Mouse (Mus musculus) adrenal gland, adult 18-20 months (tissue): ENCODE measurements around the gene Ube2d1. TPM values are rescaled to one million over a fixed set of nuclear protein-coding genes. Genes with fewer than 3 reads are reported as not detected.

Experiments
- DNase-seq, 2 experiments: peaks; one replicate each; pipeline ENCODE4 v3.0.0; 2021 to 2022; ENCODE audit warnings: low spot score in 2 of 2
- long read RNA-seq, 2 experiments: library from polyadenylated mRNA; stranded (forward); transcript quantifications; one replicate each; pipeline ENCODE4 v2.0.0; 2021
- total RNA-seq, 2 experiments: library from RNA; stranded (reverse); gene quantifications; 1 replicate in 1 of 2; 2 replicates in 1 of 2; pipeline ENCODE4 v1.2.3; 2021

Ube2d1 gene
- 10 to 100 TPM; 15.2 to 18.3 TPM for total RNA-seq
- long read RNA-seq, experiment 1, partial matches to known transcripts = 0 of 3 reads
- long read RNA-seq, experiment 1, other reads (novel, unspliced or antisense) = 0 of 3 reads
- long read RNA-seq, experiment 2, partial matches to known transcripts = 0 of 4 reads
- long read RNA-seq, experiment 2, other reads (novel, unspliced or antisense) = 1 of 4 reads

- DNase-seq = peak; percentile 87 to 89
These were observed at the start of gene Ube2d1 for GRCm38 (mm10) chr10:71285126-71285580. Gene Ube2d1, minus strand, starts transcription at chr10:71285262.

- DNase-seq = no peak
These were observed 47.8 kb upstream of the Ube2d1 start for GRCm38 (mm10) chr10:71332859-71333258.

- no peak for DNase-seq
These were observed 47.3 kb upstream of the Ube2d1 start for GRCm38 (mm10) chr10:71332376-71332775.

DNA sequence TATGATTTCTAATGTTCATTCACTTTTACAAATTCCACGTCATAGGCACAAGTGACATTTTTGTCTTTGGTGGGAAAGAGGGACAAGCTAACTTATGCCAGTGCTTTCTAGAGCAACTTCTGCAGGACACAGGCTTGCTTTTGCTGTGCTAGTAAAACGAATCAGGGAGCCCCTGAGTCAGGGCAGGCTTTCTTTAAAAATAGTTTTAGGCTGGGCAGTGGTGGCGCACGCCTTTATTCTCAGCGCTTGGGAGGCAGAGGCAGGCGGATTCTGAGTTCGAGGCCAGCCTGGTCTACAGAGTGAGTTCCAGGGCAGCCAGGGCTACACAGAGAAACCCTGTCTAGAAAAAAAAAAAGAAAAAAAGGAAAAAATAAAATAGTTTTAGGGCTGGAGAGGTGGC is 46.8 kb upstream of the Ube2d1 start:
- no peak for DNase-seq

GRCm38 (mm10) chr10:71330070-71330469 is 45.0 kb upstream of the Ube2d1 start:
- no peak for DNase-seq

GRCm38 (mm10) chr10:71329295-71329694 is 44.2 kb upstream of the Ube2d1 start:
- no peak for DNase-seq

DNA sequence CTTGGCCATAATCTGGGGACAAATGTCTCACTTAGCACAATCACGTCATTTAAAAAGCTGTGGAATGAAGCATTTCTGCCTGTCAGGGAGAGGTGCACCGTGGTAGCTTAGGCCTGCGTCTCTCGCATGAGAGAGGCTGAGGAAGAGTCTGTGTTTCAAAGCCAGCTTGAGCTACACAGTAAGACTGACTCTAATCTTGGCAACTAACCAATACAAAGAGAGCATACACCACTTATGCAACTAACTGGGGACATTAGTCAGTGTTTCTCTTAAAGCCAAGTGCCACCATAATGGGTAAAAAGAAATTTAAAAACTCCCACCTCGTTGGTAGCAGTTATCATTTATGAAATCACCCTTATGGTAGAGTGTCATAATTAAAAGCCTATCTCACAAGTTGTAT is 43.8 kb upstream of the Ube2d1 start:
- no peak for DNase-seq

DNA sequence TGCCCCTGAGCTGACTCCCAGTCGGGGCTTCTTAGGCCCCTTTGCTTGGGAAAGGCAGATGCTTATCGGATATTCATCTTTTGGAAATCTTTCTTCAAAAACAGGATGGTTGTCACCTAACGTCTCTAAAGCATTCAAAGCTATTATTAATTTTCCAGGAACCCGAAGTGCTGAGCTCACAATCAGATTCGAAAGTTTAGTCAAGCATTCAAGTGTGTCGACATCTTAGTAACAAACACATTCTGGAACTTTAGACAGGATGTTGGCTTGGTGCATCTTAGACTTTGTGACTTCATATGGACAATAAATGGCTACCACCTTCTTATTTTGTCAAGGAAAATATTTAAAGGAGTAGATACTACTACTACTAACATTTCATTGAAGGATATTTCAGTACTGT is 43.3 kb upstream of the Ube2d1 start:
- DNase-seq = no peak

DNA sequence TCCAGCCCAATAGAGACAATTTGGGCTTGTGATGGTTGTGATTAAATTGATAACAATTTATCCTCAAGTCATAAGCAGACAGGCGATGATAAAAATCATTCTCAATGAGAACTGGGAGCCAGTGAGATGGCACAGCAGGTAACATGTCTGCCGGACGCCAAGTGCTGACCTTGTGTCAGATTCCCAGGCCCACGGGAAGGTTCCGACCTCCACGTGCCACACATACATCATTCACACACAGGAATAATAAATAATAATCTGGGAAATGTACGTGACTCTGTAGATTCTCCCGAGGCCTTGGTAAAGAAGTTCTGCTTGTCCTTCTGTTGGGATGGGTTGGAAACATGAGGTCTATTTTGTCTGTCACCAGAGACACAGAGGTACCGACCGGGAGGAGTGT is 42.3 kb upstream of the Ube2d1 start:
- no peak for DNase-seq

DNA sequence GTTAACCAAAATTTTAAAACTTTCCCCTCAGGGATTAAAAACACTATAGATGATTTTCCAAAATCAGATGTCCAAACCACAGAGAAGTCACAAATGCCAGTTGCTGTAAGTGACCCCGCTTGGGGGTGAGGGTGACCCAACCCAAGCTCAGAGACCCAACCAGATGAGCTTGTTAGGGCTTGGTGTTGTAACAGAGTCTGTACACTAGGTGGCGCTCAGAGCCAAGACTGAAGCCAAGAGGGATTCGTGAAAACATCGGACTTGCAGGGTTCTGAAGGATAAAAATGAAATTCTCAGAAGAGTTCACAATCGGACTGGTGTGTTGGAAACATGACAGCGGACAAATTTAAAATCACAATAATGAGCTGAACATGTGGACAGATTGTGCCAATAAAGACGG is 41.7 kb upstream of the Ube2d1 start:
- peak; percentile 64 to 73 for DNase-seq

GRCm38 (mm10) chr10:71326123-71326522 is 41.1 kb upstream of the Ube2d1 start:
- no peak for DNase-seq

DNA sequence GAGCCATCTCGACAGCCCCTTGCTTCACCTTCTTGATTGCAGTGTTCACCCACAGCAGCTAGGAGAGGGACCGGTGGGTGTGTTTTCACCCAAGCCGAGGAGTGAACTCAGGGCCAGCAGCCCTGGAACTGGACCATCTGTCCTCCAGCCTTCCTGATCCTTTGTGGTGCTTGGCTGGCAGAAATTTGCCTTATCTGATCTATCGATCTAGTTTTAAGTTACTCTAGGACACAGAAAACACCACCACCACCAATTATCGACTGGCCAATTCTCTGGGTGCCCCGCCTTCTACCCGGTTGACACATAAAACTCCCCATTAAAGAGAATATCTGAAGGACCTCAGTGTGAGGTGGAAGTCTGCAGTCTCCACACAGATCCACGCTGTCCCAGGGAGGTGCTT is 38.6 kb upstream of the Ube2d1 start:
- DNase-seq = no peak

DNA sequence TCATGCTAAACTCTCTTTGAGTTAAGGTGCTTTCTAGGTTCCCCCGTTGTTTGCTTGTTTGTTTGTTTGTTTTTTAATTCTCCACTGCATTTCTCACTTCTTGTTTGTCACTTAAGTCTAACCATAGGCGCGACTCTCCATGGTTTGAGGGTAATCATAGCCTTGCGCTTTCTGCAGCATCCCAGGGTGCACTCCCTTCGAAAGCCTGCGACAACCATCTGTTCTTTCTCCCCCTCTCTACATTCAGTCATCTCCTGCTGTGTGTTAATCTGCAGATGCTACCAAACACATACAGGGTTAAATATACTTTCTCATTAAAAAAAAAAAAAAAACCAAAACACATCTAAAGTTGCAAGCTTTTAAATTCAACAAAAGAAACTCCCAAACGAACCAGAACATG is 31.4 kb upstream of the Ube2d1 start:
- no peak for DNase-seq

GRCm38 (mm10) chr10:71316056-71316455 is 31.0 kb upstream of the Ube2d1 start:
- no peak for DNase-seq

DNA sequence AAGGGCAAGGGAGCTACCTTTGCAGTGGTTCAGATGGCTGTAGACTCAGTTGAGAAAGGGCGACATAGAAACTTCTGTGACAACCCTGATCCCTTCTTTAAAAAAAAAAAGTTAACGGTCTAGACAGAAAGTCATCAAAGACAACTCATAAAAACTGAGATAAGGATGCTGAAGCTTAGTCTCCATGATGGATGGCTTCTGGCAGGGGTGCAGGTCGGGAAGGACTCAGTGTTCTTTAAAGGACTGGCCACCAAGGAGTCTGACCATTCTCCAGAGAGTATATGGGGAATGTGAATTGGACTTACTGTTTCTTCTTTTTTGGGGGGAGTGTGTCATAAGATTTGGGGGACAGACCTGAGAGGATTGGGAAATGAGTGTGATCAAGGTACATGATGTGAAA is 29.5 kb upstream of the Ube2d1 start:
- DNase-seq = no peak

GRCm38 (mm10) chr10:71310288-71310687 is 25.2 kb upstream of the Ube2d1 start:
- no peak for DNase-seq

GRCm38 (mm10) chr10:71308199-71308598 is 23.1 kb upstream of the Ube2d1 start:
- DNase-seq = no peak

DNA sequence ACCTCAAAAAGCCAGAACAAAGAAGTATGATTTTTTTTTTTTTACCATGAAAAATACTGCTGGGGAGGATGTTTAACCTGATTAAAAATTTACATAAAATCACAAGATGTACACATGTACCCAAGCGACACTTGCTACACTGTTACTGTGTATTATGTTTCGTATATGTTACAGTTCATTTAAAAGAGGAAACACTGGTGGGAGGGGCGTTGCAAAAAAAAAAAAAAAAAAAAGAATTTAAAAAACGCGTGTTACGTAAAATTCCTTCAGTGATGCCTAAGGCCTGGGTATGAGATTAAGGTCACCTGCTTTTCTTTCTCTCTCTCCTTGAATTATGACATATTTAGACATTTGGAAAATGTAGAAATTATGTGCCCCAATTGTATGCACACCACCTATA is 21.7 kb upstream of the Ube2d1 start:
- DNase-seq = no peak

GRCm38 (mm10) chr10:71306190-71306589 is 21.1 kb upstream of the Ube2d1 start:
- peak; percentile 34 to 38 for DNase-seq

- DNase-seq = no peak
These were observed 17.4 kb upstream of the Ube2d1 start for GRCm38 (mm10) chr10:71302490-71302889.

GRCm38 (mm10) chr10:71300161-71300560 is 15.1 kb upstream of the Ube2d1 start:
- DNase-seq = no peak

DNA sequence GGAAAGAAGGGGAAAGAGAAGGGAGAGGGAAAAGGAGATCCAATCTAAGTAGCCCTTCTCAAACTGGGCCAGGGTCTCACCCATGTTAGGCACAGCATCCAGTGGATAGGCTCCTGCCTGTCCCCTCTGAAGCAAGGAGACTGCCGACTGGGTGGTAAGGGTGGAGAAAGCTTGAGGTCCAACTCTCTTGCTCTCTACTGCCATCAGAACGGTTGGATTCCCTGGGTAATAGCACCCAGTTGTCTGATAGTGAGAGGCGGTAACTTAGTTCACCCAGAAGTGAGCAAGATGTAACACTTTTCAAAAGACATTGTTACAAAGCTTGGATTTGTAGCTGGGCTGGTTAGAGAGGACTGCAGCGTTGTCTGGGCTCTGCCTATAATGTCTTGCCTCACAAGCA is 8.2 kb upstream of the Ube2d1 start:
- no peak for DNase-seq

DNA sequence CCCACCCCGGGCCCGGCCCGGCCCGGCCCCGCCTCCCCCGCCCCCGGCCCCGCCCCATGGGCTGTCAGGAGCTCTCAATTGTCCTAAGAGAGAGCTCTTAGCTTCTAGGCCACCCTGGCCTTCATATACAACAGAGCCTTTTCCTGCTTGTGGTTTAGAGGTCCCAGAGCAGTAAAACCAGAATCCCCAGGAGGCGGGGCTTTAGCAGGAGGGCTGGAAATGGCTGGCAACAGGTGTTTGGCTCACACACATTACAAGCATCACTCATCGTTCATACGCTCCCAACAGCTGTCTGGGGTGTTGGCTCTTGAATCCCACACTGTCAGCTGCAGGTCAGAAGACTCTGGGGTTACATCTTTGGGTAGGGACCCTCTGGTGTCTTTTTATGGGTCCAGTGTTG is 7.2 kb upstream of the Ube2d1 start:
- no peak for DNase-seq

GRCm38 (mm10) chr10:71291801-71292200 is 6.7 kb upstream of the Ube2d1 start:
- DNase-seq = no peak
